Mouse (Mus musculus): ENCODE data around the gene Sdhc.
"Not testable (repeated sequence)": the region's sequence is repeated elsewhere in the genome, so short reads cannot be mapped to it uniquely, and the experiment has no call there.

Sdhc gene

GRCm38 (mm10) chr1:171079825-171080224 lies 70.6 kb downstream of the Sdhc start:
- not testable (repeated sequence) for DNase-seq (ENCODE audit: low read depth, low spot score)

- not testable (repeated sequence) for DNase-seq (ENCODE audit: low read depth, low spot score)
These were observed 71.1 kb downstream of the Sdhc start for GRCm38 (mm10) chr1:171079345-171079744.

GRCm38 (mm10) chr1:171078419-171078818 lies 72.0 kb downstream of the Sdhc start:
- not testable (repeated sequence) for DNase-seq (ENCODE audit: low read depth, low spot score)

- not testable (repeated sequence) for DNase-seq (ENCODE audit: low read depth, low spot score)
These were observed 72.4 kb downstream of the Sdhc start for GRCm38 (mm10) chr1:171077955-171078354.

- DNase-seq (ENCODE audit: low read depth, low spot score), result not testable (repeated sequence)
These were observed 73.2 kb downstream of the Sdhc start for GRCm38 (mm10) chr1:171077192-171077591.
